Mouse (Mus musculus) frontal cortex, postnatal 25 days (tissue): ENCODE measurements at regions not wholly inside any gene's neighbourhood (a gene's known extent, or its start where the extent isn't known, plus 50 kb on each side); places are given as distances from the start of the nearest gene placed in this dataset.

Source experiments
- DNase-seq, 2 experiments: peaks; one replicate each; pipeline ENCODE4 v3.0.0; 2022; ENCODE audit warnings: low spot score in 2 of 2

DNA sequence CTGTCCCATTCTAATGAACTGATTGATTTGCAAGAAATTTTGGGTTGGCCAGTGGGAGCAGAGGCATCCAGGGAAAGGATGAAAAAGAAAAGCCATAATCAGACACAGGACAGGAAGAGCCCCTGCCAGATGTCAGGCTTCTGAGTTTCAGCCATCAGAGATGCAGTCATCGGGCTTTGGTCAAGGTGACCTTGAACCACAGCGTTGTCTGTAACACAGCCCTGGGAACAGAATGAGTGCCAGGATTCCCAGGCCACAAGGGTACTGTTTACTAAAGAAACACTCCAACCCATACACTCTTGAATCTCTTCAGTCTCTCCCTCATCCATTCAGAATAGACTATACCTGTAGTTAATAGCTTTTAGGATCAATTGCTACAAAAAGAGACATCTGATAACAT lies 239.0 kb downstream of the Rplp1 start:
- DNase-seq = no peak

DNA sequence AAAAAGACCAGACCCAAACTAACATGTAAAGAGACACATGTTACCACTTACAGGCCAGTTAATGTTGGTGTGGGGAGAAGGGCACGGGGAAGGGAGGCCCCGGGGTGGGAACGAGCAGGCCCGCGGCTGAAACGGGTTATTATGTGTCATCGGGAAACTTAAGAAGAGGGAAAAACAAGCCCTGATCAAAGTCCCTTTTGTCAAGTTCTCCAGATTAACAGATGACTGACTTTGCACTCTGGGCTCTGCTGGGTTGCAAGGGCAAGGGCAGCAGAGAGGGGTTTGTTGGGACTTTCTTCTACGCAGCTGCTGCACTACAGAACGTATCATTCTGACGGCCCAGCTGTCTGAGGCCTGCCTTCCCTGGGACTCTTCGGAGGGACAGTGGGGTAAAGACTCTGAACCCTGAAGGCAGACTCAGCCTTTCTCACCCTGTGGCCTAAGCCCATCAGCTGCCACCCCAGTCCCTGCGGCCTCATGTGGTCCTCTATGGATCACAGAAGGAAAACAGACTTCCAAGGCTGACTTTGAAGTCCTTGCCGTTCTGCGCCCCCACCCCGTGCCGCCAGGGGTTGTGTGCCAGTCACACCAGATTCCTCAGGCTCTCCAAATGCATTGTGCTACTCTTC lies 240.7 kb downstream of the Rplp1 start:
- DNase-seq = no peak

DNA sequence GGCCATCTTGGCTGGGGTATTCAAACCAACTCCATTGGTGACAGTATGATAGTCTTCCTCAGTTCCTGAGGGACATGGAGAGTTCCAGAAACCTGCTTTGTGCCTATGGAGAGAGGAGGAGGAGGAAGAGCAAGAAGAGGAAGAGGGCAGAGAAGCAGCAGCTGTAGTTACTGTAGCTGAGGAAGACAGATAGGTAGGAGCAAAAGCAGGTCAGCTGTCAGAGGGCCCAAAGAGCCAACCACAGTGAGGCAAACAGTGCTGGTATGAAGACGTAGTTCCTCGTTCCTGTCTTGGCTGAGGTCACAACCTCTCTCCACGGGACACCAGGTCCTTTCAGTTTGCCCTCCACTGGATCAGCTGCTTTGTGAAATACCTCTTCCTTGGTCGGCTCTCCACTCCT lies 243.4 kb downstream of the Rplp1 start:
- no peak for DNase-seq

DNA sequence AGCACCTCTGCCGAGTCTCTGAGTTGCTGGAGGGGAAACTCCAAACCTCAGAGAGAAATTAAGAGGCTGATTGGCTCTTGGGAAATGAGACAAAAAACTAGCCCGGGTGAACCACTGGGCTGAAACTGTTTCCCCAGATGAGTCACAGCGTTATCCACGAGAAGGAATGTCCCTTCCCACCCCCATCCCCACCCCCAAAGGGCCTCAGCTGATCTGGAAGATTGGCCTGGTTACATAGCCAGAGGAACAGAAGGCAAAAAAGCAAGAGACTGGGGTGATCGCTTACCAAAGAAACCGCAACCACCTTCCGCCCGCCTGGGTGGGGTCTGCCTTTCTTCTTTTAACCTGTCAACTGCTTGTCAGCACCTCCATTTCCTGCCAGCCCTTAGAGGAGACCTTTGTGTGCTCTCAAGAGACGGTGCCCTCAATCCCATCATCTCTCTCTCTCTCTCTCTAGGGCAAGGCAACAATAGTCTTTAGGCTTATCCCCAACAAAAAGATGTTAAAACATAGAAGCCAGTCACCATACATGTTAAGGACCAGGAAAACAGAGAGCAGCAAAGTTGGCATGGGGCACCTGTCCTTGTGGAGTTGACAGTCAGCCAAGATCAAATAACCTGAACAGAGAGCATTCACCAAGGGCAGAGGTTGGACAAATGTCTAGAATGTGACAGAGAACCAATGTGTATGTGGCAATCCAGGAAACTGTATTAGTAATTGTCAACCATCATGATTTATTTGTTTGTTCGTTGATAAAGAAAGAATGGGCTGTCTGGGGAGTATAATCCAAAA lies 244.4 kb downstream of the Rplp1 start:
- no peak for DNase-seq

DNA sequence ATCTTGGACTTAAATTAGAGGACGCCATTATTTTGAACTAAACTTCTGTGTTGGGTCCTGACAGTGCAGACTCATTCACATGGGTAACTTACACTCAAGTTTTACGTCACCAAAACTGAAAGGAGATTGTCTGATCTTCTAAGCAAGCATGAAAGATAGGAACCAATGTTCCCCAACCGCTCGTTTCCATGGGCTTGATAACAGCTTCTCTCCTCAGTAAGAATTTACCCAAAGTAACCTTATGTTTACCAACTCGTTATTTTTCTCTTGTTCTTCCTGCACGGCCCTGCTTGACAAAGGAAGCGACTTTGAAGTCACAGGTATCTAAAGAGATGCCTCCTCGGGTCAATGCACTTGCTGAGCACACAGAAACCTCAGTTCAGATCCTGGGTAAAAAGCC lies 245.6 kb downstream of the Rplp1 start:
- no peak for DNase-seq

DNA sequence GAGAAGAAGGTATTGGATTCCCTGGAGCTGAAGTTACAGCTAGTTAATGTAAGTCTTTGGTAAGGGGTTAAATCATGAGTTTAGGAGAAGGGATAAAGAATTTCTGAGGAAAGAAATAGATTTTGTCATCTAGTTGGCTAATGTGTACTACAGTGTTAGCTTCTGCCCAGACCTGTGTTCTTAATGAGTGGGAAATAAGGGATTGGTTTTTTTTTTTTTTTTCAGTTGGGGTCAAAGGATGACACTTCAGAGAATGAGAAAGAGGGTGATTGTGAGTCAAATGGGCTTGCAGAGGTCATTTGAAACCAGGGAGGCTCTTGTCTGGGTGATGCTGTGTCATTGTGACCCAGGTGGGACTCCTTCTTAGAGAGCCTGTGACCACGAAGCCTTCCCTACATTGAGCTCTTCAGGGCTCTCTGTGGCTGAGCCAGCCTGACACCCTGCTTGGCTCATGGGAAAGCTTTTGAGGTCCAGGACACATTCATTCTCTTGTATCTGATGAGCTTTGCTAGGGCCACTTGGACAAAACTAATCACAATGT lies 246.1 kb downstream of the Rplp1 start:
- no peak for DNase-seq

DNA sequence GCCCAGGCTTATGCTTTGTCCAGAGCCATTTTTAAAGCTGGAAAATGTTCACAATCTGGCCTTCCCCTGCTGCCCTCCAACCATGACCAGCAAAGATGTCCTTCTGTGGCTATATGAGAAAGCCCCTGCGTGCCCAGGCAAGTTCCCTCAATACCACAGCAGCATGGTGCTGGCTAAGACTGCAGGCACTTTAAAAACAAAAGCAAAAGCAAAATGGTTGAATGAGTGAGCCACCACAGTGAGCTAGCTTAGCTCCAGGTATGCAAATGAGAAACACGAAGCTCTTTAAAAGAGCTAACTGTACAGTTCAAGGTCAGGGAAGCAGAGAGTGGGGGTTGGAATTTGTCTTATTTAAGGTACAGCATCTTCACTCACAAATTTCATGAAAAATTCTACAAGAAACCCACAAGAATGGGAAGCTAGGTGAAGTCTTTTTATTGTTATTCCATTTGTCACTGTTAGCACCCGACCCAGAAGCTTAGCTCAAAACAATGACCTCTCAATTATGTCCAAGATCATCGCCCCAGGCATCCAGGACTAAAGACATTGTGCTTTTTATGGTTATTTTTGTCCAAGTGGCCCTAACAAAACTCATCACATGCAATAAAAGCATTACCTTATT lies 246.8 kb downstream of the Rplp1 start:
- DNase-seq = no peak

DNA sequence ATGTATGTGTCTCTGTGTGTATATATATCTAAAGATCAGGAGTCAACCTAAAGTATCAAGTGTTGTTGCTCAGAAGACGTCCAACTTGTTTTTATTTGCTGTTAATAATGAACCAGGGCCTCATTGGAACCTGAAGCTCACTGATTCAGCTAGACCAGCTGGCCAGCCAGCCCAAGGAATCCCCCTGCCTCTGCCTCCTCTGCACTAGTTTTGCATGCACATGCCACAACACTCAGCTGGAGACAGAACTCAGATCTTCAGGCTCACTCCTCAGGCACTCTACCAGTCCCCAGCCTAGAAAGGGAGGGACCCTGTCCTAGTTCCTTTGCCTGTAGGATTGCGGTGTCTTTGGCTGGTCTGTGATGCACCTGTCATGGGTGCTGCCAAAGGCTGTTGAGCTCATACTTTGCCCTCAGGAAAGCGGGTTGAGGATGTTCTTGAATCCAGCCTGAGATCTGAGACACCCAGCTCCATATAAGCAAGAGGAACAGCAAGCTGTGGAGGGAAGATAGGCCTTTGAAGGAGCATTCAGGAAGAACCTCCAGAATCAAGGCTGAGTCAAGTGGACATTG lies 247.5 kb downstream of the Rplp1 start:
- DNase-seq = no peak

DNA sequence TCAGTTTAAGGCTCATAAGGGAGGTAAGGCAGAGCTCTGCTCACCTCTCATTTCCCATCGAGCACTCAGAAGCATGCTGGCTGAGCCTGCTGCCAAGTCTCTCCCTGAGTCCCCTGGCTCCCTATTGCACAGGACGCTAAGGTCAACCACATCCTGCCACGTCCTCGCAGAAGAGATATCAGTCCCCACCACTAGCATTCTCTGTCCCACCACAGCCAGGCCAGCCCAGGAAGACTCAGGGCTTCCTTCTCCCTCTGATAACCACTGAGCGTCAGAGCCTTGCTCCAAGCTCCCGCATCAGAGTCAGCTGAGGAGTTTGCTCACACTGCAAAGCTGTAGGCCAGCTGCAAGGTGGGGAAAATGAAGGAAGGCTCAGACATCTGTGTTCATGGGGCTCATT lies 248.2 kb downstream of the Rplp1 start:
- DNase-seq = no peak

DNA sequence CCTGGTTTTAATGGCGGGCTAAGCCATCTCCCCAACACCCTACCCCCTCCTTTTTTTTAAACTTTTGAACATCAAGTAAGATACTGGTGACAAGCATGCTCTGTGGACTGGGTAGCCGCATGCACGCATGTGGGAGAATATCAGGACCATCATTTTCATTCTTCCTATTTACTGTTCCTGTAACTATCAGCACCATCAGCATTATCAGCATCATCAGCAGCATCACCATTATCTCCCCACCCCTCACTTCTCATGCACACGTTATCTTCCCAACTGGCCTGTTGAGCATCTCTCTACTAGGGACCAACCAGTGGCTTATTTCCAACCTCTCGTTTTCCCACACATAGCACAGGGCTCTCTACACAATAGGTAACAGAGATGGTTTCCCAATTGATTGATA lies 249.1 kb downstream of the Rplp1 start:
- DNase-seq = no peak

DNA sequence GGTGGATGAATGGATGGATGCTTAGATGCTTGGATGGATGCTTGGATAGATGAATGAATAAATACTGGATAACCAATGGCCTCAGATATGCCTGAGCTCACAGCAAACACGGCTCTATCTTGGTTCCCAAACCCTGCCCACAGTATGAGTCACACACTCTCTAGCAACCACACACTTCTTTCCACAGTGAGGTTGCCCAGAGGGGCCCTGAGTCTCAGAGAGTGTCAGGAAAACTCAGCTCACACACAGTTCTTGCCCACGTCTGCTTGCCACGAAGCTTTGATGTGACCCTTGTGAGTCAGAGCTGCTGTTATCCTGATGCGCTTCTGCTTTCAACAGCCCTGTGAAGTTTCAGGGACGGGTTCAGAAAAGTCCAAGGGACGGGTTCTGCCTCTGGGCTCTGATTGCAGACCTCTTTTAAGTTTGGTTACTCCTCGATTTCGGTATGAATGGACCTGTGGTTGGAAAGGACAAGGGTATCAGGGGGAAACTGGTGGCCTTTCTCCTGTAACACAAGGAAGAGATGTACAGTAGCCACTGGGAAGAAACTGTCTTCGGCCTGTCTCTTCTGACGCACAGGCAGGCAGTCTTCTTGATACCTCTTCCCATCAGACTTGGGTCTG lies 250.2 kb downstream of the Rplp1 start:
- DNase-seq = no peak

DNA sequence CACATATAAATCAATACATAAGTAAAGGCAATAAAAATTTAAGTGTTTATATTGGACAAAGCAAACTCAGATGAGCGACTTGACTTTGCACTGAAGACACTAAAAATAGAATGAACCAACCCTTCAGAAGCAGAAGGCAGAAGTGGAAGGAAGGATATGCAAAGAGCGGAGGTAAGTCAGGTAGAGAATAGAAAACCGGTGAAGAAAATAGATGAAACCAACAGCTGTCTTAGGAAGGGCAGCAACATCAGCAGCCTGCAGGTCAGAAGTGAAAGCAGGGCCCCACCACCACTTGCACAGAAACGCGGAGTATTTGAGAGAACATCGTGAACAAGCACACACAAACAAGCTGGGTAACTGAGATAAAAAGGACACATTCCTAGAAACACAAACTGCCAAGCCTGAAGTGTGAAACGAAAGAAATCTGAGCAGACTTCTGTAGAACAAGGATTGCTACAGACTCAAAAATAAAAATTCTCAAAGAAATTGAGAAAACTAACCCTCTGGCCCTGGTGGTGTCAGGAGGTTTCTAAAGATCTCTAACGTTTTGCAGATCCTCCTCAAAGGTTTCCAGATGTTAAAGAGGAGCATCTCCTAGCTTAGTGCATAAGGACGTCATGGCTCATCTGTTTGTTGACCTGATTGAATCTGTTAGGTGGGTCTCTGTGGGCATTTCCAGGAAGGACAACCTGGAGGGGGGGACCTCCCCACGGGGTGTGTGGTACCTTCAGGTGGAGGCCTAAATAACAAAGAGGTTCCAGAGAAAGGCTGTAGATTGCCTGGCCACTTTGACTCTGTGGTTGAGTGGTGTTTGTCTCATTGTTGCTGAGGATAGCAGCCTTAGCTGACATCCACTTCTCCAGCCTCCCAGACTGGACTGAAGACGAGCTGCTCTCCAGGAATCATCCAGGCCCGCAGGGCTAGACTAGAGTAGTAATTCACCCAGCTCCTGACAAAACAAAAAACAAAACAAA lies 252.0 kb downstream of the Rplp1 start:
- no peak for DNase-seq

DNA sequence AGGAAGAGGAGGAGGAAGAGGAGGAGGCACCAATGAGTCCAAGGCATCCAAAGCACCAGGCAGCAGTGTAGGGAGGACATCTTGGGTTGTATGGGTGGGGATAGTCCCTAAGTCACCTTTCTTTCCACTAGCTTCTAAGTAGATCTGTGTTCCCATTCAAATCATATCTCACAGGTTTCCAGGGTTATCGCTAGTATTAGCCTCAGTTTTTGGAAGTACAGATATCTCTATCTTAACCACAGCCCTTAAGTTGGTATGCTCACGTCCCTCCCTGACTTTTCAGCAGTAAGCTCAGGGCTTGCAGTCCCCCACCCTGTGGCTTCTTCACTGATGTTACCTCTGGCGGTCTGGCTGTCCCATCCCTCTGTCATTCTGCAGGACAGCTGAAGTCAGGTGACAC lies 254.2 kb downstream of the Rplp1 start:
- DNase-seq = no peak

DNA sequence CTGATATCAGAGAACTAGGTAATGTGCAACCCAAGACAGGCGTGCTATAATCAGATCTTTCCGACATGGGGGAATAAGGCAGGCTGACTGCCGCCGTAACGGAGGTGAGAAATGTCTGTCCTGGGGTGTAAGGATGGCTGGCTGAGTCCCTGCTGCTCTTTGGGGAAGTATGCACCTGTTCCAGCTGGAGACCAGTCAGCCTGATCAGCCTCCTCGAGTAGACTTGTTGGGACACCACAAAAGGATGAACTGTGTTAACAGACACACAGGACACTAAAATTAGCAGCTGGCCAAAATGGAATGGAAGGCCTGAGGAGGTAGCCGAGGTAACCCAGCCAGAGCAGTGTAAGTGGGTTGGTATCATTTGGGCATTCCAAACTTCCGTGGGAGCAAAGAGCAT lies 256.3 kb downstream of the Rplp1 start:
- DNase-seq = no peak

DNA sequence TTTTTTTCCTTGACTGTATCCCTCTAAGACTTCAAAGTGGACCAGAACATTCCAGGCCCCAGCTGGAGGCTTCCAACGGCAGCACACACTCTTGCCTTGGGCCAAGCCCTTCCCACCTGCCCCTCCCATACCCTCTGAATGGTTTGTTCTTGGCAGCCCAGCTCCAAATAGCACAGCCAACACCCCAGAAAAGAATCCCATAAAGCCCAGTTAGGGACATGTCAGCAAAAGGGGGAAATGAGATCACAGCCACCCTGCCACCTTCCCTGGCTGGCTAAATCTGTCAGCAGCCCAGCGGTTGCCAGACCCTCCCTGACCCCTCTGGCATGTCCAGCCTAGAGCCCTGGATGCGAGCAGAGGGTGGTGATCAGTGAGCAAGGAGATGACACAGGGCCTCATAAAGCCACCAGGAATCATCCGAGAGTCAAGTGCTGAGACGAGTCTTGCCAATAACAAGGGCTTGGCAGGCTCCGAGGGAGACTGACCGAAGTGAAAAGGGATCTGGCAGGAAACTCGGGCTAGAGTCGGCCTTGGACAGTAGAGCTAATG lies 258.8 kb downstream of the Rplp1 start:
- DNase-seq = no peak

DNA sequence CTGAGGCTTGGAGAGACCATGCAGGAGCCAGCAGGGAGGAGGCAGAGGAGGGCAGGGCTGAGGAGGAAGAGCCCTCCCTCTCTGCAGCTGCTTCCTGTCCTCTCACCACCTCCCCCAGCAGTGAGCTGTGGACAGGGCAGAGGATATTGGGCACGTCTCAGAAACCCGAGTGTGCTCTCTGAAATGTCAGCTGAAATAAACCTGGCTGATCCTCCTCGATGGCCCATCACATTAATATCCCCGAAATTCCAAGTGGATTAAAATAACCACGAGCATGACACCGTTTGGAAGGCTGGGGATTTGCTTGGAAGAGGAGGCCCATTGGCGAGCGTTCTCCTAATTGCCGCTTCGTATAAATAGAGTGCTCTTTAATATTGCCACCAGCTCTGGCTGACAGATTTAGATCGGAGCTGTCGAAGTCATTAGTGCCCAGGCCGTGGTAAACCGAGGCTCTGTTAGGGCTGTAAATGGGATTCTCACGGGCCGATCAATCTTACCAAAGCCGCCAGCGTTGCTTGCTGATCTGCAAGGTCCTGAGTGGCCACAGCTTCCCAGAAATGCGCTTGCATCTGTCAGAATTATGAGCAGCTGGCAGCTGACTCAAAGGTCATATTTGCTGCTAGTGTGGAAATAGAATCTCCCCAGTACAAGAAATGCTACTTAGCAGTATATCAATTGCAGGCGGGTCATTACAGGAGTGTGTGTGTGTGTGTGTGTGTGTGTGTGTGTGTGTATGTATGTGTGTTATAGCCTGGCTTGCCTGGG lies 268.5 kb downstream of the Rplp1 start:
- no peak for DNase-seq

DNA sequence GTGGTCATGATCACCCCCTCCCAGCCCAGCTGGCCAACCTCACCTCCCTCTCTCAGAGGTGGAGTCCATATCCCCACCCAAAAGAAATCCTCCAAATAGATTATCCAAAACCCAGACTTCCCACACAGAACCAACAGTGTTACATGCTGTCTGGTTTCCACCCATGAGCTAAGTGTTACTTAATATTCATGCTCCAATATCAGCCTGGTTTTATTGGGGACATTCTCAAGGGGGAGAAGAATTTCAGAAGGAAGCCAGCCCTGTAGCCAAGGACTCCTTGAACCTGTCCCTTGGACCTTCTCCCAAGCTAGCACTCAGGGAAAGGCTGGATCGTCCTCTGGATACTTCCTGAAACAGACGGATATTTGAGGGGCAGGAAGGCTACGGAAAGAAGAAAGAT lies 268.6 kb downstream of the Tle3 start:
- no peak for DNase-seq

DNA sequence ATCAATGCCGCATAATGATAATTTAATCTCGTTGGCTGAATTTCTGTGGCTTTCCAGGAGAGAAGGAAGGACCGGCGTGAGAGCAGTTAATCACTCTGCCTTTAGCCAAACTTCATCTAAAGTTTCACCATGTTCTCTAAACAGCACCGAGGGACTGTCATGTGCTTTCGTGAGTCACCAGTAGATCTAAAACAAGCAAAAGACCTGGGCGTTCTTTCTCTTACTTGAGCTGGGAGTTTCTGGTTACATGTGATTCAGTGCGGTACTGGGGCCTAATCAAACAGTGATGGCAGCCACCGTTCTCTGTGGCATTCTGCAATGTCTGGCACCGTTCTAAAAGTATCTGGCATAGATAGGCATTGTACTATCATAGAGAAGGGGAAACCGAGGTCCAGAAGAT lies 266.7 kb downstream of the Tle3 start:
- no peak for DNase-seq

DNA sequence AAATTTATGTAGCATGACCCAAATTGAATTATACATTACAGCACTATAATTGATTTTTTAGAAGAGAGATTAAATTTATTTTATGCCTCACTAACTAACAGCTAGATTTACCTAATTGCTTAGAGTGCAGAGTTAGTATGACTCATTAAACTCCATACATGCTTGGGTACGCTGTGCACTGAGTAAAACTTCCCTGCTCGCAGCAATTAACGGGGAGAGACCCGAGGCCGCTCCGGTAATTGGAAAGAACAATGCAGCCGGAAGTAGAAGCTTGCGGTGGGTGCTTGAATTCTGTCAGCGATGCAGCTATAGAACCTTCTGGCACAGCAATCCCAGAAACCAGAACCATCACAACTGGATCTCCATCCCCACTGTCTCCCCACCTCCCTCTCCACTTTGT lies 261.8 kb downstream of the Tle3 start:
- DNase-seq = no peak

DNA sequence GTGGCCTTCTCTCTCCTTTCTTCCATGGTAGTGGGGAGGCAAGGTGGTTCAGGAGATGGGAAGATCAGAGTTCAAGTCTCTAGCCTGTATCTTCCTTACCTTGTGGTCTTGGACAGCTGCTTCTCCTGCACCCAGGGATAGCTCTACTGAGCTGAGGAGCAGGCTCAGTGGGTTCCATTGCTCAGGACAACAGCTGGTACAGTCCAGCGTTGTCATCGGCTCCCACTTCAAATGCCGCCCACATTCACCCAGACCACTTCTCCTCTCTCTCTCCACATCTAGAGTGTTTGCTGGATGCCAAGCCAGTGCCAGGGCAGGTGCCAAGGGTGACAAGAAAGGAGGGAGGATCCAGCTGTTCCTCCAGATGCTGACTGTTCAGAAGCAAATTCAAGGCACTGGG lies 260.4 kb downstream of the Tle3 start:
- no peak for DNase-seq
